Mouse (Mus musculus) MEL (cell line): ENCODE results near the gene Arid1b. TPM values are rescaled to one million over a fixed set of nuclear protein-coding genes. Genes with fewer than 3 reads are reported as not detected.

Source experiments
- DNase-seq: peaks from one replicate; pipeline ENCODE4 v3.0.0; 2011; ENCODE audit warnings: low read depth, low spot score
- H3K27ac ChIP-seq: 2 replicates; pipeline ENCODE4 v1.5.1; 2012; ENCODE audit warnings: low read depth, mild to moderate bottlenecking, control low read depth, low read length, moderate library complexity; ENCODE audit not compliant: control insufficient read depth
- H3K27me3 ChIP-seq, 2 experiments: fragments of 150-350 bp in 1 of 2; sonication (generic) in 1 of 2; 2 replicates each; pipeline ENCODE4 v1.6.1; 2012; ENCODE audit warnings: low read length in 2 of 2, mild to moderate bottlenecking in 2 of 2, improper control_type of control experiment in 1 of 2, moderate library complexity in 1 of 2; ENCODE audit not compliant: insufficient read depth in 2 of 2, control insufficient read depth in 1 of 2
- H3K36me3 ChIP-seq, 2 experiments: 2 replicates each; pipeline ENCODE4 v1.6.1; 2012 to 2014; ENCODE audit warnings: low read length in 2 of 2, improper control_type of control experiment in 1 of 2, inconsistent platforms in 1 of 2, mild to moderate bottlenecking in 1 of 2; ENCODE audit not compliant: insufficient read depth in 2 of 2, control insufficient read depth in 1 of 2
- H3K4me1 ChIP-seq, 2 experiments: fragments of 150-350 bp in 1 of 2; sonication (generic) in 1 of 2; 2 replicates each; pipeline ENCODE4 v1.6.1; 2012; ENCODE audit warnings: low read length in 2 of 2, improper control_type of control experiment in 1 of 2, mild to moderate bottlenecking in 1 of 2; ENCODE audit not compliant: insufficient read depth in 2 of 2, control insufficient read depth in 1 of 2
- H3K4me3 ChIP-seq, 2 experiments: fragments of 150-350 bp in 1 of 2; sonication (generic) in 1 of 2; 2 replicates each; pipeline ENCODE4 v1.5.1; 2012; ENCODE audit warnings: low read depth in 2 of 2, low read length in 2 of 2, mild to moderate bottlenecking in 2 of 2, moderate library complexity in 2 of 2, control low read depth in 1 of 2, improper control_type of control experiment in 1 of 2; ENCODE audit not compliant: control insufficient read depth in 1 of 2, insufficient read depth in 1 of 2
- H3K79me2 ChIP-seq: 2 replicates; pipeline ENCODE4 v1.6.1; 2012; ENCODE audit warnings: mild to moderate bottlenecking, low read length, moderate library complexity; ENCODE audit not compliant: control insufficient read depth, poor library complexity, insufficient read depth
- H3K9ac ChIP-seq: 2 replicates; pipeline ENCODE4 v1.6.1; 2012; ENCODE audit warnings: low read depth, mild to moderate bottlenecking, control low read depth, low read length, moderate library complexity; ENCODE audit not compliant: control insufficient read depth, poor library complexity, severe bottlenecking
- H3K9me3 ChIP-seq: fragments of 150-350 bp; sonication (generic); replicated peaks from 2 replicates; pipeline ENCODE4 v1.6.1; 2012; ENCODE audit warnings: mild to moderate bottlenecking, low read length, improper control_type of control experiment, moderate library complexity; ENCODE audit not compliant: insufficient read depth
- BHLHE40 ChIP-seq: IDR thresholded peaks from 2 replicates; pipeline ENCODE4 v1.6.1; 2012; ENCODE audit warnings: low read depth, mild to moderate bottlenecking, inconsistent platforms, low read length, improper control_type of control experiment, borderline replicate concordance
- ETS1 ChIP-seq: IDR thresholded peaks from 2 replicates; pipeline ENCODE4 v1.6.1; 2012; ENCODE audit warnings: low read depth, mild to moderate bottlenecking, inconsistent platforms, low read length, improper control_type of control experiment, moderate library complexity
- GATA1 ChIP-seq: IDR thresholded peaks from 2 replicates; pipeline ENCODE4 v1.6.1; 2011; ENCODE audit warnings: low read depth, low read length, improper control_type of control experiment
- MYB ChIP-seq: IDR thresholded peaks from 2 replicates; pipeline ENCODE4 v1.6.1; 2011; ENCODE audit warnings: mild to moderate bottlenecking, low read depth, low read length, improper control_type of control experiment
- POLR2AphosphoS2 ChIP-seq: IDR thresholded peaks from 2 replicates; pipeline ENCODE4 v1.6.1; 2011; ENCODE audit warnings: low read length, improper control_type of control experiment
- USF2 ChIP-seq, 2 experiments: IDR thresholded peaks; 2 replicates each; pipeline ENCODE4 v1.6.1; 2011 to 2012; ENCODE audit warnings: improper control_type of control experiment in 2 of 2, low read length in 2 of 2, borderline replicate concordance in 1 of 2, inconsistent platforms in 1 of 2, low read depth in 1 of 2, mild to moderate bottlenecking in 1 of 2; ENCODE audit not compliant: insufficient read depth in 1 of 2
- ZKSCAN1 ChIP-seq: IDR thresholded peaks from 2 replicates; pipeline ENCODE4 v1.6.1; 2012; ENCODE audit warnings: low read depth, mild to moderate bottlenecking, inconsistent platforms, low read length, improper control_type of control experiment, moderate library complexity
- ZNF384 ChIP-seq: IDR thresholded peaks from 2 replicates; pipeline ENCODE4 v1.6.1; 2012; ENCODE audit warnings: low read depth, mild to moderate bottlenecking, inconsistent platforms, low read length, improper control_type of control experiment
- polyA plus RNA-seq, 2 experiments: library from polyadenylated mRNA; stranded (reverse) in 1 of 2; unstranded in 1 of 2; fragments of >175 nt in 1 of 2; fragments of >200 nt in 1 of 2; gene quantifications; 2 replicates each; pipeline versions ENCODE4 v1.2.1 to v1.2.4; 2012; ENCODE audit warnings: low replicate concordance in 2 of 2, low read depth in 1 of 2; ENCODE audit not compliant: insufficient read length in 2 of 2, insufficient read depth in 1 of 2, missing spikeins in 1 of 2
- total RNA-seq: library from RNA; depleted of rRNA; stranded (reverse); fragments of 300-350 nt; gene quantifications from 2 replicates; pipeline ENCODE4 v1.2.3, GENCODE M21; 2012

Arid1b gene
- total and polyA plus RNA-seq, 3 experiments = 13.4 to 17.4 TPM; not detected in 1

DNA sequence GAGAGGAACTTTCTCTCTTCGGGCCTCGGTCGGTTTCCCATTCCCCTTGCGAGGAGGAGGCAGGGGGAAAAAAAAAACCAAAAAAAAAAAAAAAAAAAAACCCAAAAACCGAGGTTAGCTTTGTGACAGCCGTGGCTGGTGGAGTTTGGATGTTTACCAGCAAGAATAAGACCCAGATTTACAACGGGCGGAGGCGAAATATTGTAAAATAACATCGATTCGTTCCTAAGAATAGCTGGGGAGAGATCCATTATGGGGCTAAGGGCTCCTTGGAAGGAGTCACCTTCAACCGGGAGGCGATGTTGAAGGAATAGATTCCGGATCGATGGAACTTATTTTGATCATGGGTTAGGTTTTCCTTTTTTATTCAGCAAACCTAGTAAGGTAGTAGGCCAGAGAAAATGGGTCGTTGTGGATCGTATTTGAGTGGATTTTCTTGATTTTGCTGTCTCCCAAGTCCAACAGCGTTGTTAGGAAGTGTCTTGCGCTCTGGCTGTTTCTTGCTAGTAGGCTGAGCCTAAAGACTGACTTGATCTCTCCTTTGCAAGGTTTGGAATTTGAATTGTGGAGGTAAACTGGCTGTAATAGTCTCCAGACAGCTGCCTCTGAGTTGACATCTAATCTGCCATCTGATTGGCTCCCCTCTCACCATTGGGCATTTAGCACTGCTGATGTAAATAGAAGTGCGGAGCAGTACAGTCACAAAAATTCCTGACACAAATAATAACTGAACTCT is 2.9 kb downstream of the Arid1b start (continued):
- TF ChIP-seq ETS1 (peak; percentile 65), BHLHE40 (no peak), MYB (no peak)

DNA sequence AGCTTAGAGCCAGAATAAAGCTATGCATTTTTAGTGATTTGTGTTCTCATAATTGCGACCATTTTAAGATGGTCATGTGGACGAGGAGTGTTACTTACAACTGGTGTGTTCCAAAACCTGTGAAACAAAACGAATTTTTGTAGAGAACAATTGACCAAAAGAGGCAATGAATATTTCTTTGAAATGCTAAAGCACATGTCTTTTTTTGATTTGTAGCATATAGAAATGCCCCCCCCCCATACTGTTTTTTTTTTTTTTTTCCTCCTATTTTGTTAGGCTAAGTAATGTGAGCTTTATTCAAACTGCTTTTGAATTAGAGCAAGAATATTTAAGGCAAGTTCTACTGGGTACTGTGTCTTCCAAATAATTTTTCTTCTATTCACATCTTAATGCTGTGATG is 3.8 kb downstream of the Arid1b start:
- H3K4me3 ChIP-seq = peak overlapping the region in 1 of 2 experiments; percentile 98; a peak in 2 of 4 replicates
- peaks cover 8 to 14% of the 10 kb centered on the region in 2 experiments for H3K4me1 ChIP-seq
- peak overlapping the region; percentile 29; the same call in 1 of the 2 replicates for H3K9ac ChIP-seq

DNA sequence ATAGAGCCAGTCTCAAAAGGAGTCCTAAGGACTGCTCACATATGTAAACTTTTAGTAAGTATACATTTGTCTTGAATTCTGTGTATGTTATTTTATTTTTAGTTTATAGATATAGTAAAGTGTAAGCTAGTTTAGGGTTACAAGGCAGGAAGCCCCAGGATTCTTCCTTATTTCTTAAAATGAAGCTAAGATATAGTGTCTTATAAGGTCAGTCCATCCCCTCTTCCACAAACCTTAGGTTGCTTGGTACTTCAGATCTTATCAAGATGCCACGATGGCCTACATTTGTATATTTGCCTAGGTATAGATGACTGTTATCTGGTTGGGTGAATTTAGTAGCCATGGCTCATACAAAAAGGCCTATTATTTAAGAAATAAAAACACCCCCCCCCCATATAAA is 5.1 kb downstream of the Arid1b start:
- Histone ChIP-seq H3K9ac (no peak overlapping the region), H3K79me2 (peaks cover 76% of the 10 kb centered on the region), H3K36me3 (peaks cover 0 to 23% of the 10 kb centered on the region in 2 experiments; a peak in 2 of 4 replicates), H3K9me3 (no peaks in the 10 kb centered on the region), H3K27me3 (no peaks in the 10 kb centered on the region; a peak in 1 of 4 replicates), H3K4me1 (peaks cover 7 to 10% of the 10 kb centered on the region in 2 experiments; a peak in 3 of 4 replicates), H3K27ac (no peak overlapping the region)
- DNase-seq = peak; percentile 17
- 0 out of 2 replicates have a peak, but pooled peaks have one; percentile 15 for TF ChIP-seq GATA1
- no peak for TF ChIP-seq USF2 (IDR thresholded peaks at IDR 0.05; ENCODE audit: borderline replicate concordance in 1 of 2, insufficient read depth in 1 of 2, low read depth in 1 of 2, low read length in 2 of 2)
- no peak for TF ChIP-seq MYB
- TF ChIP-seq, all 39 proteins: peak for 1
- peak overlapping the region in 1 of 2 experiments; percentile 98; a peak in 1 of 4 replicates for H3K4me3 ChIP-seq

More for the DNA sequence above, 3.8 kb downstream of the Arid1b start:
- Histone ChIP-seq H3K36me3 (peaks cover 0 to 25% of the 10 kb centered on the region in 2 experiments; a peak in 2 of 4 replicates), H3K27me3 (no peaks in the 10 kb centered on the region; a peak in 1 of 4 replicates), H3K9me3 (no peaks in the 10 kb centered on the region)
- peak; percentile 36 for DNase-seq
- TF ChIP-seq ZNF384 = peak; percentile 63
- TF ChIP-seq ZKSCAN1 = no peak
- no peak for TF ChIP-seq ETS1
- TF ChIP-seq, all 39 proteins: peak for 1
- Histone ChIP-seq H3K79me2 (peaks cover 66% of the 10 kb centered on the region), H3K27ac (no peak overlapping the region)

DNA sequence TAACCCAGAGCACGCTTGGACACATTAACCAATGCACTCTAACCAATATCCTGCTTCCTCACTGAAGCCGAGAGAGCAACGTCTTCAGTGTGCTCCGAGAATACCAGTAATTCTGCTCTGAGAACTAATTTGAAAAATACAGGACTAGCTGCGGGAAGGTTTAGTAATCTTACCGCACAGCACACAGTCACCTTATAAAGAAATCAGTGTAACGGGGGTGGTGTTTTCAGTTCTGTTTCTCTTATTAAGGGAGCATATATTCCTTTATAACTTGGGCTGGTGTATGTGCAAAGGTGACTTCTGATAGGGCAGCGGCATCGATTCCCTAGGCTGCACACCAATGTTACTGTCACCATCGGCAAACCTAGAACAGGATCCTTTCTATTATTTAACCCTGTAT is 5.9 kb downstream of the Arid1b start:
- H3K9me3 ChIP-seq = no peaks in the 10 kb centered on the region
- peaks cover 0 to 23% of the 10 kb centered on the region in 2 experiments; a peak in 2 of 4 replicates for H3K36me3 ChIP-seq
- TF ChIP-seq POLR2AphosphoS2 = no peak
- H3K4me1 ChIP-seq = peaks cover 7 to 10% of the 10 kb centered on the region in 2 experiments; a peak in 3 of 4 replicates
- H3K4me3 ChIP-seq = no peak overlapping the region
- no peak overlapping the region for H3K27ac ChIP-seq
- H3K79me2 ChIP-seq = peaks cover 79% of the 10 kb centered on the region
- no peaks in the 10 kb centered on the region; a peak in 1 of 4 replicates for H3K27me3 ChIP-seq
- no peak overlapping the region for H3K9ac ChIP-seq
- DNase-seq = no peak
